Mouse (Mus musculus): ENCODE measurements around the gene Cacfd1.

Gene Cacfd1

DNA sequence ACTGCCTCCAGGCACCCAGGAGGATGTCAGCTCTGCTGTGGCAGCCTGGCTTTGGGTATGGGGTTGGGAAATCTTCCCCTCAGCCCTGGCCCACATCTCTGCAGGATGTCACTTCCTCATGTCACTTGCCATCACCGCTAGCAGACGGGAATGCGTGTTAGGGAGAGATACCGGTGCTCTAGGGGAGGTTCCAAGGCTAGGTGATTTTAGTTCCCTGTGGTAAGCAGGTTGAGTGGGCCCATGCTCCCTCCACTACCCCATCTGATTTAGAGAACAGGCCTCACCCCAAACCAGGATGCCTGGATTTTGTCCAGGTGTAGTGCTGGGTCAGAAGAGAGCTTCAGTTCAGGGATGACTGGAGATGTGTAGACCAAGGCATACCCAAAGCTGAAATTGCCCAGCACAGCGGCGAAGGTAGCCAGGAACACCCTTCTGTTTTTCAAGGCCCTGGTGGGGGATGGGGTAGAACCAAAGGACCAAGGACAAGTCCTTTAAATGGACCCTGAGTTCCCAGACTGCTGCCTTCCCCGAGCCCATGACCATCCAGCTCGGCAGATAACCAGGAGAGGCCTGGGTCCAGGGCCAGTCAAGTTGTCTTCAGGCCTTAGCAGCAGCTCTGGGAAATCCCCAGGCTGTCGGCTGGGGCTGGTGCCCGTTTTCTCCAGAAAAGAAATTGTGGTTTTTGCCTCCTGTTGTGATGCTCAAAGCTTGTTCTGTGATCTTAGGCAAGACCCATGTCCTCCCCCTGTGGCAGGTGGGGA lies 17.3 kb downstream of the Cacfd1 start:
- no peak for DNase-seq (ENCODE audit: low read depth, low spot score)

DNA sequence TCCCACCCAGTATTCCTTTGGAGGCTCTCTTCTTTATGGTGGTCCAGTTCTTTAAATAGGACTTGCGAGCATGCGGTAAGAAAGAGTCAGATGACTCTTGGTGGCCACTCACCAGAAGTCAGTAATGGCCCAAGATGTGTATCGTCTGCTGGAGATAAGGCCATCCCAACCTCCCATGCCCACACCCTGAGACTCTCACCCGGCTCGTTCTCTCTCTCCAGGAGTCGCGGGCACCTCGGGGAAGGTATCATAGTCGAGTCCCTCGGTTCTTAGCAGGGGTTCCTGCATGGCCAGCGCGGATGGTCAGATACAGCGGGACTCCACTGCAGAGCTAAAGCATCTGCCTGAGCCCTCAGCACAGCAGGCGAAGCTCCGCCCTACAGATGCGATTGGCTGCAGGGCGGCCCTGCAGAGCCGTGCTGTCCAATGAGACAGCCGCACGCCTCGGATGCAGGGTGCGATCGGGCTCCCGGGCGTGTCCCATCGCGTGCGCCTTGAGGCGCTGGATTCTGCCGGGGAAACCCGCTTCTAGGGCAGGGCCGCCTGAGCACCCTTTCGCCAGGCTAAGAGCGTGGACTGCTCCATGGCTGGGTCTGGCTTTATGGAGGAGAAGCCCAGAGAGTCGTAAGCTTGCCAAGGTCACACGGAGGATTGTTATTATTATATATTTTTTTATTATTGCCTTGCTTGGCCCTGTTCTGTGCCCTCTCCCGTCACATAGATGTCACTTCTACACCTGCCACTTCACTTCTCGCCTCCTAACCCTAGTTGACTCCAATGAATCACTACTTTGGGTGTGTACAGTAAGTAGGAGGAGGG lies 18.1 kb downstream of the Cacfd1 start, which contains the start of gene Slc2a6:
Slc2a6 (minus strand) TSS at position 381 of the 819 bp plus-strand sequence.
- peak; percentile 92 for DNase-seq (ENCODE audit: low read depth, low spot score)

DNA sequence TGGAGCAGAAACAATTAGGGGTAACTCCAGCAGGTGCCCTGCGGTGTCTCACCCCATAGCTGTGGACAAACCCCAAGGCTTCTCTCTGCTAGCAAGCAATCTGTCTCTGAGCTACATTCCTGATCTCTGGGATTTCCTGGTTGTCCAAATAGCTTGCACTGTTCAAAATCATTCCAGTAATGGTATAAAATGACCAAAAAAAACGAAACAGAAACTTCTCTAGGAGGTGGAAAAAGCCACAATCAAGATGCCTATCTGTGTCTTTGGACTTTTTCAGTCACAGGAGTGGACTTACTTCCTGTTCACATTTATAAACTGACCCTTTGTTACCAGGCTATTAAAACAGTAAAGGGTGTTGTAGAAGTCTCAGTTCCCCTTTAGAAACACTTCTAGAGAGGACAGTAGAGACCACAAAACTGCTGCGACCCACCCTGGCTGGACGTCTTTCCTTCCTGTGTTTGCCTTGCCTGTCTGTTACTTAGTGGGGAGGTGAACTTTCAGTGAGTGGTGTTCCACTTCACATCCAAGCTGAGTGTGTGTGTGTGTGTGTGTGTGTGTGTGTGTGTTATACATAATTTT lies 18.8 kb downstream of the Cacfd1 start:
- no peak for DNase-seq (ENCODE audit: low read depth, low spot score)

DNA sequence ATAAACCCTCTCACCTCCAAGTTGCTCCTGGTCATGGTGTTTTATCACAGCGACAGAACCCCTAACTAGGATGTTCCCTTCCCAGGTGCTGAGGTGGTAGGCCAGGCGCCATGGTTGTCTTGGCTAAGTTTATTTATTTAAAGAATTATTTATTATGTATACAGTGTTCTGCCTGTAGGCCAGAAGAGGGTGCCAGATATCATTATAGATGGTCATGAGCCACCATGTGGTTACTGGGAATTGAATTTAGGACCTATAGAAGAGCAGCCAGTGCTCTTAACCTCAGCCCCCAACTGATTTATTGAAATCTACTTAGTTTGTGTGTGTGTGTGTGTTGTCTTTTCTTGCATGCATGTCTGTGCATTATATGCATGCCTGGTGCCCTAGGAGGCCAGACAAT lies 22.6 kb downstream of the Cacfd1 start:
- DNase-seq (ENCODE audit: low read depth, low spot score): no peak

DNA sequence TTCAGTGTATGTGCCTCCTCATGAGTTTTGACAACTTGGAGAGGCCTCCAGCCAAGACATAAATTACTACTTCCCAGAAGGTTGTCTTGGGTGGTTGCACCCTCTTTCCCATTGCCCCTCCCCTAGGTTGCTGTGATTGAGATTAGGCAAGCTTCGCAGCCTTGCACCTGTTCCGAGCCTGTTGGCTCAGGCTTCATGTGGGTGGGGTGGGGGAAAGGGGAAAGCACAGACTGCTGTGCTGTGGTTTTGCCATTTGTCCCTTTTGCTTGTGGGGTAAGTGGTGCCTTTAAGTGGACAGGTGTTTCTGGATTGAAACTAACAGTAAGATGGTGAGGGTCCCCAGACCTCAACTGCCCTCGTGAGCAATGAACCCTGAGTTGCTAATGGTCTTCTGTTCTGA lies 26.3 kb downstream of the Cacfd1 start:
- no peak for DNase-seq (ENCODE audit: low read depth, low spot score)

DNA sequence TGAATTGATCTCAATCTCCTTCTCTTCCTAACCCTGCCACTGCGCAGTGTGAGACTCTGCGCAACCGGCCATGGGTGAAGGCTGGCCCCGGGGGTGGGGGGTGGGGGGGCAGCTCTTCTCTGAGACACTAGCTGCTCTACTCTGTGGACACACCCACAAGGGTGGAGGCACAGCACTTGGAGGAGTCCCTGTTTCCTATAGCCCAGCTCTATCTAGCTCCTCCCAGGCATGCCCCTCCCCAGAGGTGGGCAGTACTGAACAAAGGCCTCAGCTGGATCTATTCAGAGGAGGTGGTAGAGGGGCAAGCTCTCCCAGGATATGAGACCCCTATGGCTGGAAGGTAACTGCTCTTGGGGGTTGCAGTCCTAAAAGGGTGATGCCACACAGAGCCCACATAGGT lies 27.3 kb downstream of the Cacfd1 start:
- DNase-seq (ENCODE audit: low read depth, low spot score): no peak

DNA sequence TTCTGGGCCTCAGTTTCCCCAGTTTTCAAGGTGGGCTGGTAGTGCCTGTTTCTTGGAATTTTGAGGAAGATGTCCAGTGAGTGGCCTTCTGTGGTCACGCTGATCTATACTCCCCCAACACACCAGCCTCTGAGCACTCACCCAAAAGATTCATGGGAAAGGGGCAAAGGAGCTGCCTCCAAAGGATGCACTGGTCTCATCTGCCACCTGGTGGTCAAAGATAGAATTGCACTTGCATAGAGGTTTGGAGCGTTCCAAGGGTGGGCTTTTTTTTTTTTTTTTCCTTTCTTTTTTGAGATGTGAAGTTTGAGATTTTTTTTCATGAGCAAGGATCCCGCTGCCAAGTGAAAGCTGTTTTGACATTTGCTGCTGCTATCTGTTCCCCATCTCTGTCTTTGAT lies 28.9 kb downstream of the Cacfd1 start:
- peak; percentile 82 for DNase-seq (ENCODE audit: low read depth, low spot score)

DNA sequence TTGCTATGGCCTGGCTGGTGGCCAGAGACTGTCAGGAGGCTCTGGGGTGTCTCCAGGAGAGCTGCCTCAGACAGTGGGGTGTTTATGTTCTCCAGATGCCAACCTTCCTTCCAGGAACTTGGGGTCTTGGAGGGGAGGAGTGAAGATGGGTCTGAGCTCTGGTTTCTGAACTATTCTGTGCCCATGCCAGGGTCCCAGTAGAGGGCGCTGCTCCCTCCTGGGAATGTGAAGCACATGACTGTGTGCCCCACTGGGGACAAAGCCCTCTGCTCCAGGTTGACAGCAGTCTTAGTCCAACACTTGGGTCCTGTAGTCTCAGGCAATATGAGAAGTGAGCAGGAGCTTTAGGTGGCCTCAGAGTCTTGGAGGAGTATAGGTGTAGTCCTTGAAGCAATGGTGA lies 29.6 kb downstream of the Cacfd1 start:
- peak; percentile 32 for DNase-seq (ENCODE audit: low read depth, low spot score)

DNA sequence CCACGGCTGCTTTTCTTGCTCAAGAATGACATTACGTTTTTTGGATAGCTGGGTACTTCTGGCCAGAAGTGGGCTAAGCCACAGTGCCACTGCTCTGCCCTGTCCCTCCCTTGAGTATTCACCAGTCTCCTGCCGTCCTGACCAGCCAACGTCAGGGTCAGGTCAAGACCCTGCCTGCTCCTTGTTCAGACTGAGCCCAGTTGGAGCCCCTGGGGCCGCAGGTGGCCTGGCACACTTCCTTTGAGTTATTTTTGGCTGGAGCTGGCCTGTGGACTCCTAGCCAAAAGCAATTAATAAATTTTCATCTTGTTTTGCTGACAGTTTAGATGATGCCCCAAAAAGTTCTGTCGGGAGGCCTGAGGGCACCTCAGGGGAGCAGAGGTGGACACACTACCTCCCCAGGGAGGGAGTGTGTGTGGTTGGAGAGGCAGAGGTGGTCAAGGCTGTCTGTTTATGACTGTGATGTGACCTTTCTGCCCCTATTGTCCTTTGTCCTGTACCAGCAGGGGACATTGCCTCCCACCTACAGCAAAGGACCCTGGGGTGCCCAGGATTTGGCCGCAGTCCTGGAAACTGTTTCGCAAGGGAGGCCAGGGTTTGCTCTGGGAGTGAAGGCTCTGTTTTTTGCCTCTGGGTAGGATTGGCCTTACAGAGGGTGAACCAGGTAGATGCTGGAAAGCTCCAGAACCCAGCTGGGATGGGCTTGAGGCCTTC lies 32.6 kb downstream of the Cacfd1 start:
- no peak for DNase-seq (ENCODE audit: low read depth, low spot score)

DNA sequence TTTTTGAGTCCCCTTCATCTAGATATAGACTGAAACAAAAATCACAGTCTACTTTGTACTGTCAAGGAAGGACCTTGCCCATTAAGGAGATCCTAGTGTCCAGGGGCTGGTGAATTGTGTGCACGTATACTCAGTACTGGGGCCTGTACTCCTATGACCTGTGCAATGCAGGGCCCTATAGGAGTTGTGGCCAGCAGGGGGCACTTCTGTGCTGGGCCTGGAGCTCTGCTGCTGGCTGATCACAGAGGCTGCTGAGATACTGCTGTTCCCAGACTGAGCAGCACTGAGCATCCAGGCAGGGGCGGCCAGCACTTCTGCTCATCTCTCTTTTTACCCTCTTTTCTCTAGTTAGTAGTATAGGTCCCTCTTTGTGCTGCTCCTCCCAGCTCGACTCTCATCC lies 33.7 kb downstream of the Cacfd1 start:
- peak; percentile 85 for DNase-seq (ENCODE audit: low read depth, low spot score)

DNA sequence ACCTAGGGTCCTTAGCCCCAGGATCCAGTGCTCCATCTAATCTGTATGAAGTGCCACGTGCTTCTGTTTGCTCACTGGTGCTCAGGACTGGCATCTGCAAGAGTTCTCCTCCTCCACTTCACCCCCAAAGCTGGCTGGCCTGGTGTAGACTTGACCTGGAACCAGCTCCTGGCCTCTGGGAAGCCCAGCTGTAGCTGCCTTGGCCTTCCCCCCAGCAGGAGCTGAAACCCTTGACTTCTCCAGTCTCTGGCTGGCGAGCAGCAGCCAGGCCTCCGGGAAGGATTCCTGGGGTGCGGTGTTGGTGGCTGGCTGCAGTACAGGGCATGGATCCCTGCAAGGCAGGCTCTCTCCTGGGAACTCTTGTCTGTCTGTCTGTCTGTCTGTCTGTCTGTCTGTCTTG lies 34.4 kb downstream of the Cacfd1 start:
- DNase-seq (ENCODE audit: low read depth, low spot score): no peak

DNA sequence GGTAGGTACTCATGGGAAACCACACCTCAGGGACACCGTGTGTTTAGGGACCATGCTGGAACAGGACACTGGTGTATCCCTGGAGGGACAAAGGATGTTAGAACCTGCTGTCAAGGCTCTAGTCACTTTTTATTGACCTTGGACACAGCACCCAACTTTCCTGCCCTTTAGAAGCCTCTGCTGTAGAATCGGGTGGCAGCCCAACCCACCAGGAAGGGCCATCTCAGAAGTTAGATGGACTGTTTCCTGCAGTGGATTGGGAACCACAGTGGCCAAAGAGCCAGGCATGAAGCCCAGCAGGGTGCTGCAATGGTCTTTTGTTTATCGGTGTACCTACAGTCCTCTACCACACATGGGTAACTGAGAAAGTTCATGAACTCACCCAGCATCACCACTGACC lies 34.9 kb downstream of the Cacfd1 start:
- no peak for DNase-seq (ENCODE audit: low read depth, low spot score)

DNA sequence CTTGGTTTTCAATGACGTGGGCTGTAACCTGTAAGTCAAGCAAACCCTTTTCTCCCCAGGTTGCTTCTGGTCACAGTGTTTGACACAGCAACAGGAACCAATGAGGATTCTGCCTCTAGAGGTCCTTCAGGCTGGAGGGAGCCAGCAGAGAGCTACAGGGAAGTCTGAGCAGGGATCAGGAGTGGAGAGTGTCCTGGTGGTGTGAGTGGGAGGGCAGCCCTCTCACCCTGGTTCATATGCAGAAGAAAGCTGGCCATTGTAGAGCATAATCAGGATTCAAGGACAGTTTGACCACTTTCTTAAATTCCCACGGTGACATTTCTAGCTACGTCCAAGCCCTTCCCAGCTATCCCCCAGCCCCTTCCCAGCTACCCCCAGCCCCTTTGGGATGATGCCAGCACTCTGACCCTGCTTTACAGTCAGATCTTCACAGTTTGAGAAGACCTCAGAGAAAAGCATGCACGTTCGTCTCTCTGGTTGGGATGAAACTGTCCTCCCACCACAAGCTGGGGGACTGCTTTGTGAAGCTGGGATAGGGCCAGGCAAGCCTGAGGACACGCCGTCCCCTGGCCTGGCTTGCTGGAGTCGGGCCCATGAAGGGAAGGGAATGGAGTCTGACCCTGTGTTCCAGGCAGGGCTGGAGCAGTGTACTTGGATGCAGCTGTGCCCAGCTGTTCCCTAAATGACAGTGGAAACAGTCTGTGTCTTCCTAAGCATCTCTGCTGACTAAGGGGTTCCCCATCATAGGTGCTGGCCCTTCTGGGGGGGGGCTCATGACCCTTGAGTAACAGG lies 36.4 kb downstream of the Cacfd1 start:
- DNase-seq (ENCODE audit: low read depth, low spot score): no peak

DNA sequence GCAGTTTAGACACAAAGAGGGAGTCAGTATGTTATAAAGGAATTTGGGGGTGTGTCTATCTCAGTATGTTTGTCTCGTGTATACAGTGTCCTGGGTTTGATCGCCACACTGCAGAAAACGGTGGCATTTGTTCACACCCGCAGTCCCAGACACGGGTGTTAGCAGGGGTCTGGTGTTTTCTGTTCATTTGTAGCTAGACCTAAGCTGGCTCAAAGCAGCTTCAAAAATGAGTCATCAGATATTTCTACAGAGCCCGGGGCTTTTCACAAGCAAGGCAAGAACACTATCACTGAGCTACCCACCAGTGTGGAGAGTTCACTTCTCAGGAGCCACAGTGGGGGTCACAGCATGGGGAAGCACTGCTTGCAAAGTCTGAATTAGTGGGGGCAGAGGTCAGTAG lies 39.7 kb downstream of the Cacfd1 start:
- no peak for DNase-seq (ENCODE audit: low read depth, low spot score)

DNA sequence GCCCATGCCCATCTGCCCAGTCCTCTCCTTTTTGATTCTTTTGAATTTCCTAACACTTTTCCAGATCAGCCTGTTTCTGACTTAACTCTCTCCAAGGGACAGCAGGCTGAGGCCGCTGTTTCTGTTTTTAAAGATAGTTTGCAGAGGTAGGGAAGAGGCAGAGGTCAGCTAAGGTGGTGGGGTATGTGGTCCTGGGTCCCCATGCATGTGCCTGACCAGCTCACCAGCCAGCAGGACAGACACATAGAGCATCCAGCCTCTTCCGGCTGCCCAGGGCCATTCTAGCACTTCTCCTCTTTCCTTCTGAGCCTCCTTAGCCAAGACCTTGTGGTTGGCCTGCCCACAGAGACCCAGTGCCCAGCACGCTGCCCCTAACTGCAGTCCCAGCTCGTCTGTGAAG lies 48.5 kb downstream of the Cacfd1 start:
- DNase-seq (ENCODE audit: low read depth, low spot score): no peak

DNA sequence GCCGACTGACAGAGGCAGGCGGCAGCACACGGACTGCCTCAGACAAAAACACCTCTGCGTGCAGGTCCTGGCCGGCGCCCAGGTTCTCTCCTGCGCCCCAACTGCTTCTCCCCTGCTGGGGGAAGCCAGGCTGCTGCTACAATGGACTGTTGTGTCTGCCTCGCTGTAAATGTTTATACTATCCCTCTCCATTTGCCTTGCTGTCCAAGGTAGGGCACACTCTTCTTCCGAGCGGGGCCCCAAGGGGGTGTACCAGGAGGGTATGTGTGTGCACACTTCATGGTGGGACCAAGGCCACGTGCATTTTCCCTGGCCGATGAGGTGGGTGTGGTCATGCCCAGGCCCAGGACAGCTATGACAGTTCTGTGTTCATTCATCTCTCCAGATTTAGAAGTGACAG lies 49.0 kb downstream of the Cacfd1 start:
- no peak for DNase-seq (ENCODE audit: low read depth, low spot score)

DNA sequence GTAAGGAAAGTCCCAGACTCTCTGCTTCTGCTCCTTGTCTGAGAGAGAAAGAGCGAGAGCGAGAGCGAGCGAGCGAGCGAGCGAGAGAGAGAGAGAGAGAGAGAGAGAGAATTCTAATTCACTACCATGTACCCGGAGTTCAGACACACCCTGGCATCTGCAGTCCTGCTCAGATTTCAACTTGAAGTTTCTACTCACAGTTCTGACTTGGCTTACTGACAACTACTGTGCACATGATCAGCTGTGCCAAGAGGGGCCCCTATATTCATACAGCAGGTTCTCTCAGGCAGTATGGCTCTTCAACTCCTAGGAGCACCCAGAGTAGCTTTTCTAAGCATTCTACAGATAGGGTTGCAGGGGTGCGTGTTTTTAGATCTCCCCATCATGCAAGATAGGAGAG lies 49.5 kb downstream of the Cacfd1 start:
- DNase-seq (ENCODE audit: low read depth, low spot score): no peak

DNA sequence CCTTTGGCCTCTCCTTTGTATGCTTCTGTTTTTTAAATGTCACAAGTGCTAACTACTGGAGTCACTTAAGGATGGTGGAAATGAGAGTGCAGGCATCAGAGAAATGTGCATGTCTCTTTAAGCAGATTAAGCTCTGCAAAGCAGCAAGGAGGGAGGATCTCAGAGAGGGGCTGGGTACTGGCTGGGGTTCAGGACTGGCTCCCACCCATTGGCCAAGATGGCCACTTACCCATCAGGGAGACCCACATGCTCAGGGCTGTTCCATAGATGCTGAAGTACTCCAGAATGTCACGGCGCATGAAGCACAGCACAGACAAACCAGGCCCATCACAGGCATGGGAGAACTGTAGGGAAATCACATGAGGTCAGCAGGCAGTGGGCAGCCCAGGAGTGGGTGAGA lies 57.4 kb downstream of the Cacfd1 start:
- DNase-seq (ENCODE audit: low read depth, low spot score): no peak

DNA sequence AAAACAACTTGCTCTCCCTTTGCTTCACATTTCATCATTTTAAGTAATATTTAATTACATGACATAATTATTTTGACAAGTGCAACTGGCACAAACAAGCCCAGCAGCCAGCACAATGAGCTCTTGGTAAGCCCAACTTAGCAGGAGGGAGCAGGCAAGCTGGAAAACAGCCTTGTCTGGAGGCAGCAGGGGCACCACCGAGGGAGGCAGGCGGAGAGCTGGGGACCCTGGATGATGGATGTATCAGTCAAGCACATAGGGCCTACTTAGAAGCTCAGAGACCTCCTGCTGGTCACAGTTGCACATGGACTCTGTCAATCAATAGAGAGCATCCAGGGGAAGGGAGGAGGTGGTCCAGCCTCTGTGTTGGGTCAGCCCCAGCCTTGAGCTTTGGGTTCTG lies 58.3 kb downstream of the Cacfd1 start:
- DNase-seq (ENCODE audit: low read depth, low spot score): no peak

DNA sequence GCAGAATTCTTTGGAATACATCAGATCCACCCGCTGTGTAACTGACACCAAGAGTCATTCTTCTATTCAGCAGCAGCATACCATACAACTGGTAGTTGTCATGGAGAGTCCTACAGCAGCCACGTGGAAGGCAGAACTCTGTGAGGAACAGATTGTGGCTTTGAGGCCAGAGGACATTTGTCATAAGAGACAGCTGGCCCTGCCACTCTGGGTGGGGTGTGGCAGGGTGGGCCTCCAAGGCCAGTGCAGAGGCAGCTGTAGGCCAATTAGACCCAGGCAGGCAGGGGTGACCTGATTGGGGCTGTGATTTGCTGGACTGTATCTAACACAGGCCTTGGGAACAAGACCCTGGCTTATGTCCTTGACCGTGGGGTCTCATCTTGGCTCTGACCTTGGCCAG lies 59.9 kb downstream of the Cacfd1 start:
- DNase-seq (ENCODE audit: low read depth, low spot score): no peak

DNA sequence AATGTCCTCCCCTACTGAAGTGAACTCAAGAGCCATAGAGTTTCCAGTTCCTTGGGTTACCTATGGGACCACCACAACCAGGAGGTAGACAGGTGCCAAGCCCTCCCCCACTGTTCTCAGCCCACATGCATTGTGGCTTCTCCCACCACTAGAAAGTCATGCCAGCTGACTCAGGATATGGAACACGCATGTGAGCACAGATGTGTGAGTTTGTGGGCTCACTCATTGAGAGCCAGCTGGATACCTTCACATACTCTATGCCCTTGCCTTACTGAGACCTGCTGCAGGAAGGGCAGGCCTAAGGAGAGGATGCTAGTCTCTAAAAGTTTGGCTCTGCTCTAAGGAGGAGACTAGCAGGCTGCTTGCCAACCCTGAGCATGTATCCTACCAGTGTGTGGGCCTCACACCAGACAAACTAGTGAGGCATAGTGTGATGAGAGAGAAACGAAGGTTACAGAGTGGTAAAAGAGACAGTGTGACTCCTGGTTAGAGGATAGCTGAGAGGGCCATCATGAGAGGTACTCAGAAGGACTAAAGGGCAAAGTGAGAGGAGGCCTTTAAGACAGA lies 60.6 kb downstream of the Cacfd1 start:
- no peak for DNase-seq (ENCODE audit: low read depth, low spot score)
